Mouse (Mus musculus): ENCODE data around the gene Pgm3. TPM values are rescaled to one million over a fixed set of nuclear protein-coding genes. Genes with fewer than 3 reads are reported as not detected.

The Pgm3 gene
- 29.7 and 31.3 TPM in 2 replicates for polyA plus RNA-seq (2015; fragmentation: Nextera tagmentation; extraction: Ambion mirVana)

DNA sequence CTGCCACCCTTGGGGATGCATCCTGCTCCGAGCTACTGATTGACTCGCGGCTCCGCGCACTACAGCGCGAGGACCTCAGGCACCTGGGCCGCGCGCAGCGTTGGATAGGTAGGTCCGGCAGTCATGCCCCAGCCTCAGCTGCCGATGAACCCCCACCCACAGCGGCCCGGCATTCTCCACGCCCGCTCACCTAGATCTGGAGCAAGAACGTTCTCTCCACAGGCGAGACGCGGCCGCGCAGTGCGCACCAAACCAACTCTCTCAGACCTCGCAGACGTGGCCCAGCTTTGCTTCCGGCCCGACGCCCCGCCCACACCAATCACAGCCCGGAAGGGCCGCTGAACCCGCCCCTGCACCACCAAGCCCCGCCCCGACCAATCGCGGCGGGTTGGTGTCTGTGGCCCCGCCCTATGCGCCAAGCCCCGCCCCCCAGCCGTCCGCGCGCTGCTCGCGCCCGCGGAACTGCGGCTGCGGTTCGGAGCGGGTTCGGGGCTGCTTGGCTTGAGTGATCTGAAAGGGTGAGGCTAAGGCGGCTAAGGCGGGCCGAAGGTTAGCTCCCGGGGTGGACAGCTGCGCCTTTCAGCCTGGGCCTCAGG lies at the start of gene Pgm3, which contains the start of gene Rwdd2a:
TSS of gene Pgm3 (minus strand) at position 303 of the 596 bp plus-strand sequence.
TSS of gene Rwdd2a (plus strand) at position 452 of the 596 bp plus-strand sequence.

Other genes starting within 250 kb of the Pgm3 start
- 5.9 and 7.6 TPM in 2 replicates for gene Ube2cbp, start 106.9 kb downstream of the Pgm3 start, polyA plus RNA-seq (2015; fragmentation: Nextera tagmentation; extraction: Ambion mirVana)
- gene Dop1a, start 104.7 kb downstream of the Pgm3 start, polyA plus RNA-seq (2015; fragmentation: Nextera tagmentation; extraction: Ambion mirVana): 26.0 and 27.3 TPM in 2 replicates
- gene Rwdd2a, start 149 bp upstream of the Pgm3 start, polyA plus RNA-seq (2015; fragmentation: Nextera tagmentation; extraction: Ambion mirVana): 108 and 117 TPM in 2 replicates
- 73.0 and 75.5 TPM in 2 replicates for gene Me1, start 124.1 kb upstream of the Pgm3 start, polyA plus RNA-seq (2015; fragmentation: Nextera tagmentation; extraction: Ambion mirVana)
- gene Prss35, start 171.8 kb upstream of the Pgm3 start, polyA plus RNA-seq (2015; fragmentation: Nextera tagmentation; extraction: Ambion mirVana): 13.4 and 15.1 TPM in 2 replicates